Mouse (Mus musculus) forebrain, embryonic 13.5 days (tissue): Measurements from ENCODE around the gene Arhgap33. TPM values are rescaled to one million over a fixed set of nuclear protein-coding genes. Genes with fewer than 3 reads are reported as not detected.

Experiments used
- ATAC-seq: fragments of 200-750 bp; cut with Nextera tagmentation; 2 replicates; pipeline ENCODE4 v1.8.0; 2017
- H3K27ac ChIP-seq: fragments of 300-500 bp; sonication (generic); 2 replicates; pipeline ENCODE4 v1.5.1; 2015; ENCODE audit warnings: inconsistent platforms, mild to moderate bottlenecking, moderate library complexity
- H3K27me3 ChIP-seq: fragments of 300-500 bp; sonication (generic); 2 replicates; pipeline ENCODE4 v1.6.1; 2015; ENCODE audit warnings: mild to moderate bottlenecking, inconsistent platforms
- H3K36me3 ChIP-seq: fragments of 300-500 bp; sonication (generic); 2 replicates; pipeline ENCODE4 v1.6.1; 2015; ENCODE audit warnings: mild to moderate bottlenecking, inconsistent platforms; ENCODE audit not compliant: poor library complexity, severe bottlenecking
- H3K4me1 ChIP-seq: fragments of 300-500 bp; sonication (generic); 2 replicates; pipeline ENCODE4 v1.6.1; 2015; ENCODE audit warnings: inconsistent platforms
- H3K4me2 ChIP-seq: fragments of 300-500 bp; sonication (generic); 2 replicates; pipeline ENCODE4 v1.6.1; 2015; ENCODE audit warnings: inconsistent platforms, mild to moderate bottlenecking, moderate library complexity
- H3K4me3 ChIP-seq: fragments of 300-500 bp; sonication (generic); 2 replicates; pipeline ENCODE4 v1.5.1; 2015; ENCODE audit warnings: mild to moderate bottlenecking, inconsistent platforms
- H3K9ac ChIP-seq: fragments of 300-500 bp; sonication (generic); 2 replicates; pipeline ENCODE4 v1.6.1; 2015; ENCODE audit warnings: mild to moderate bottlenecking, inconsistent platforms
- H3K9me3 ChIP-seq: fragments of 300-500 bp; sonication (generic); replicated peaks from 2 replicates; pipeline ENCODE4 v1.6.1; 2016; ENCODE audit warnings: inconsistent platforms
- WGBS: fragments of 180-500 bp; shearing (Covaris S2); methylation state at CpG from one replicate; pipeline ENCODE4 v1.1.7; 2015; 5-methylcytosine and 5-hydroxymethylcytosine counted together
- polyA plus RNA-seq: library from polyadenylated mRNA; unstranded; fragments of >200 nt; fragmentation: Nextera tagmentation; extraction: Ambion mirVana; gene quantifications from 2 replicates; pipeline ENCODE4 v1.2.1, GENCODE M21; 2015

Gene Arhgap33
- polyA plus RNA-seq, 1 experiment from 2014 or later = 80.6 TPM

DNA sequence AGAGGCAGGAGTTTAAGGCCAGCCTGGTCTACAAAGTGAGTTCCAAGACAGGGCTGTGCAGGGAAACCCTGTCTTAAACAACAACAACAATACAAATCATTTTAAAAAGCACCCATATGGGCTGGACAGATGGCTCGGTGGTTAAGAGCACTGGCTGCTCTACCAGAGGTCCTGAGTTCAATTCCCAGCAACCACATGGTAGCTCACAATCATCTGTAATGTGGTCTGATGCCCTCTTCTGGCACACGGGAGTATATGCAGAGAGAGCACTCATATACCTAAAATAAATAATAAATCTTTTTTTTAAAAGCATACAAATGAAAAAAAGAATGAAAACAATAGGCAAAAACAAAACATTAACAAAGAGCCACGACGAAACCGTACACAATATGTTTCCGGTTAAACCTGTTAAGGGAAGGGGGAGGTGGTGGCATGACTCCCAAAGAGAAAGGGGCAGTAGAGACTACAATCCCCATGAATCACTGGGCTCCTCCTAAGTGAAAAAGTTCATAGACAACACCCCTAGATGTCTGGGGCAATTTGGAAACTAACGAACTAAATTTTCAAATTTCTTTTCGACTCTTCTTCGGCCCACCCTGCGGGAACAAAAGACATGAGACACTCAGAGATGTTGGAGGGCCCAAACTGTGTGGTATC, 16.7 kb upstream of the Arhgap33 start:
- H3K4me2 ChIP-seq = peak overlapping the region; percentile 84
- H3K9ac ChIP-seq = peak overlapping the region; percentile 73
- H3K27ac ChIP-seq = peak overlapping the region; percentile 96
- WGBS = 2% methylated on average over 10 of the region's 10 CpGs
- H3K4me3 ChIP-seq = peak overlapping the region; percentile 60
- peaks cover 48% of the 10 kb centered on the region for H3K36me3 ChIP-seq
- ATAC-seq = peak; percentile 64
- H3K9me3 ChIP-seq = no peaks in the 10 kb centered on the region
- H3K27me3 ChIP-seq = no peaks in the 10 kb centered on the region
- H3K4me1 ChIP-seq = peaks cover 19% of the 10 kb centered on the region

DNA sequence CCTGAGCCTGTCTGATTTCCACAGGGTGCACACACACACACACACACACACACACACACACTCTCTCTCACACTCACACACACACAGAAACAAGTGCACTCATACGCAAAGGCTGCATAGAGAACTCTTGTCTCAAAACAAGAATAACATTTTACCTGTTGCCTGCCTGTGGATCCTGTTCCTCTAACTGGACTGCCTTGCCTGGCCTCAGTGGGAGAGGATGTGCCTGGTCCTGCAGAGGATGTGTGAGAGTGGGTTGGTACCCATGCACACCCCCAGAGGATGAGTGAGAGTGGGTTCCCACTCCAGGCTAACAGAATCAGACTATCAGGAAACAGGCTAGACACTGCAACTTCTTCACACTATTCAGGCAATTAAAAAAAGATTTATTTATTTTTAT, 15.7 kb upstream of the Arhgap33 start:
- Histone ChIP-seq H3K4me2 (no peak overlapping the region), H3K27ac (no peak overlapping the region), H3K36me3 (peaks cover 47% of the 10 kb centered on the region), H3K4me3 (no peak overlapping the region), H3K27me3 (no peaks in the 10 kb centered on the region), H3K4me1 (peaks cover 19% of the 10 kb centered on the region), H3K9me3 (no peaks in the 10 kb centered on the region), H3K9ac (no peak overlapping the region)
- 92% methylated on average over 1 of the region's 1 CpGs for WGBS
- no peak for ATAC-seq

DNA sequence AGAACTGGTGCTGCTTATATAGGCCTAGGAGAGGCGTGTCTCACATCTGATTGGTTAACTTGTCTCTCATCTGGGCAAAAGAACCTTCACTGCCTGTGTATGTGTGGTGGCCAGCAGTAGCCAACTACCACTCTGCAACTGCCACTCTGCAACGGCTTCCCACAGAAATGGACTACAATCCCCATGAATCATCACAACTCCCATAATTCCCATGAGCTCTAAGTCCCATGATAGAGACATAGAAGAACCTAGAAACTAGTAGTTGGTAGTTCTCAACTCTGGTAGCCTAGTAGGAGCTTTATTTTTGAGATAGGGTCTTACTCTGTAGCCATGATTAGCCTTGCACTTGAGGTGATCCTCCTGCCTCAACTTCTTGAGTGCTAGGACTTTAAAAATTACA, 15.0 kb upstream of the Arhgap33 start:
- no peak overlapping the region for H3K4me3 ChIP-seq
- no peak overlapping the region for H3K27ac ChIP-seq
- no peak for ATAC-seq
- H3K36me3 ChIP-seq = peaks cover 45% of the 10 kb centered on the region
- no peak overlapping the region for H3K9ac ChIP-seq
- no peaks in the 10 kb centered on the region for H3K9me3 ChIP-seq
- peaks cover 19% of the 10 kb centered on the region for H3K4me1 ChIP-seq
- no peaks in the 10 kb centered on the region for H3K27me3 ChIP-seq
- 91% methylated on average over 2 of the region's 2 CpGs for WGBS
- H3K4me2 ChIP-seq = no peak overlapping the region

DNA sequence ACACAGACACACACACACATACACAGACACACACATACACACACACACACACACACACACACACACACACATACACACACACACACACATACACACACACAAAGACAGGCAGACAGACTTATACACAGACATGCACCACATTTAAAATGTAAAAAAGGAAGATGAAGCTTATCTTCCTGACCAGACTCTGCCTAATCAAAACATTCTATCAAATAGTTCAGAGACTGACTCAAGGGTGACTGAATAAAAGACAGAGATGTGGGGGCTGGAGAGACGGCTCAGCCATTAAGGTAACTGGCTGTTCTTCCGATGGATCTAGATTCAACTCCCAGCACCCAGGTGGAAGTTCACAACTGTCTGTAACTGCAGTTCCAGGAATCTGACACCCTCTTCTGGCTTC, 9.5 kb upstream of the Arhgap33 start:
- peaks cover 76% of the 10 kb centered on the region for H3K36me3 ChIP-seq

DNA sequence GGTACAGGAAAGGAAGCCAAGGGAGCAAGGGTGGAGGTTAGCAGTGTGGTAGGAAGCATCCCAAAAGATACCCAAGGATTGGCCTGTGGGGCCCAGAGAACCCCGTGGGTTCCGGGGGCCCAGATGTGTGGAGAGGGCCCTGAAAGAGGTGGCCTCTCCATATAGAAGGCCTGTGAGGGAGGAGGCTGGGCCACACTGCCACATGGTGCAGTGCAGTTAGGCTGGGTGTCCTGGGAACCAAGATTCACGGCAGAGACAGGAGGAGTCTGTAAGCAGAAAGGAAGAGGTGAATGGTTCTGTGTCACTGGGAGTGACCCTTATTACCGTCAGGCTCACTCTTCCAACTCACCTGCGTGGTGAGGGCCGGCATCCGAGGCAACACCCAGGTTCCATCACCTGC, 5.7 kb upstream of the Arhgap33 start:
- Histone ChIP-seq H3K27ac (no peak overlapping the region), H3K4me3 (no peak overlapping the region), H3K9ac (no peak overlapping the region), H3K4me1 (peaks cover 7% of the 10 kb centered on the region), H3K9me3 (no peaks in the 10 kb centered on the region), H3K4me2 (no peak overlapping the region), H3K36me3 (peaks cover 55% of the 10 kb centered on the region), H3K27me3 (no peaks in the 10 kb centered on the region)
- 88% methylated on average over 7 of the region's 7 CpGs for WGBS
- ATAC-seq = no peak

More for the DNA sequence above, 9.5 kb upstream of the Arhgap33 start:
- ATAC-seq = no peak
- Histone ChIP-seq H3K27me3 (no peaks in the 10 kb centered on the region), H3K4me3 (no peak overlapping the region), H3K27ac (no peak overlapping the region), H3K4me2 (no peak overlapping the region), H3K4me1 (no peaks in the 10 kb centered on the region), H3K9me3 (no peaks in the 10 kb centered on the region), H3K9ac (no peak overlapping the region)
- WGBS = 97% methylated on average over 2 of the region's 2 CpGs

DNA sequence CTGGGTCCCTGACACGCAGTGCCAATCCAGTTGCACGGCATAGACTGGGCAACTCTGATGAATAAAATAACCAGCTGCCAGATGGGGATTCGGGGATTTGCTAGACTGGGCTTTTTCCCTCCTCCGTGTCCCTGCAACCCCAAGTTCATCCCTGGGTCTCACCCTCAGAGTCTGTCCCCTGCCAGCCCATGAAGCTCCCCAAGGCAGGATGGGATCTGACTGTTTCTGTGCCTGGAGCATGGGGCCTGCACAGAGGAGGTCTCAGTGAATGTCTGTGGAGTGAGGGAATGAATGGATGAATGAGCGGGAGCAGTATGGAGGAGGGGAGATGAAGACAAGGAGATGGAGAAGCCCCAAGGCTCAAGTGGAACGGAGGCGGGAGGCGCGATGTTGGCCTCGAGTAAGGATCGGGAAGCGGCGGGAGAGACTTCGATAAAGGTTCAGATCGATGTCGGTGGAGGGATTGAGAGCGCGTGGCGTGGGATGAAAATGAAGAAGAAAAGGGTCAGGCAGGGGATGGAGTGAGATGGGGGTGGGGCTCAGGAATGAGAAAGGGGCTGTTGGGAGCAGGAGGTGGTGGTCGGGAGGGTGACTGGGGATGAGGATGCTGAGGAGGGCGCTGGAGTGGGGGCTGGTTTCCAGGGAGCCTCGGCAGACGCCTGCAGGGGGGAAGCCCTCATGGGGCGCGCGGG, 773 bp downstream of the Arhgap33 start:
- H3K4me2 ChIP-seq = peak overlapping the region; percentile 94
- H3K27me3 ChIP-seq = no peaks in the 10 kb centered on the region
- H3K4me3 ChIP-seq = peak overlapping the region; percentile 77
- ATAC-seq = peak; percentile 44
- peaks cover 51% of the 10 kb centered on the region for H3K36me3 ChIP-seq
- peaks cover 40% of the 10 kb centered on the region for H3K4me1 ChIP-seq
- no peaks in the 10 kb centered on the region for H3K9me3 ChIP-seq
- peak overlapping the region; percentile 89 for H3K27ac ChIP-seq
- WGBS = 2% methylated on average over 22 of the region's 26 CpGs
- peak overlapping the region; percentile 91 for H3K9ac ChIP-seq

DNA sequence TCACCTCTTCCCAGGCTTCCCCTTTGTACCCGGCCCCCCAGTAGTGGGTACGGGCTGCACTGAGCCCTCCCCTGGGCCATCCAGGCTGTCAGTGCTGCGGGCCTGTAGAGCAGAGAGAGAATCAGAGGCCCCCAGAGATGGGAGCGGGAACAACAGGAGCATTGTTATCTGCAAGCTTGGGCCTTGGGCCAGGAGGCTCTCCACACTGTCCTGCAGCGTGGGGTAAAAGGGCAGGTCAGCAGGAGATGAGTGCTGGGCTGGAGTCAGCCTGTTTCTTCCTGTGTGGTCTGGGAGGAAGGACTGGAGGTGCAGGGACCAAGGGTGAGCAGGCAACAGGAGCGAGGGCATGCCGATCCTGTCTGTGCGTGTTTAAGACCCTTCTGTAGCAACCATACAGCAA, 1.9 kb downstream of the Arhgap33 start:
- Histone ChIP-seq H3K27me3 (no peaks in the 10 kb centered on the region), H3K36me3 (peaks cover 55% of the 10 kb centered on the region), H3K27ac (no peak overlapping the region), H3K4me3 (peak overlapping the region; percentile 77), H3K9ac (peak overlapping the region; percentile 91), H3K4me2 (peak overlapping the region; percentile 94), H3K4me1 (peaks cover 40% of the 10 kb centered on the region), H3K9me3 (no peaks in the 10 kb centered on the region)
- WGBS = 12% methylated on average over 8 of the region's 8 CpGs
- ATAC-seq = no peak

DNA sequence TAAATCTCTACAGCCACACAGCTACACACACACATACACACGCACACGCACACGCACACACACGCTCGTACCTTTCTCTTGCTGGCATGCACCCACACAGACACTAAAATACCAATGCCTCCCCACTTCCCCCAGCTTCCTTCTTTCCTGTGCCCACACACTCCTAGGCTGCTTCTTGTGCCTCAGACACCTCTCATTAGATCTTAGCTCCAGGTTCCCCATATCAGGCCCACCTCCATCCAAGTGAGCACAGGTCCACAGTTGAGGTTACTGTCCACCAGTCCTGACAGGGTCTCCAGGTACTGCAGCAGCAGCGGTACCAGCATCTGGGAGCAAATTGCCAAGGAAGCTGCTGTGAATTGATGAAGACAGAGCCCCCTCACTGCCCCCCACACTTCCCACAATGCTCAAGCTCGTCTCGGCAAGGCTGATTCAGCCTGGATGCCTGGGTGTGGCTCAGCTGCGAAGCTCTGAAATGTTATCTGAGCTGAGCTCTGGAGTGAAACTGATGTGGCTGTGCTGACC, 3.5 kb downstream of the Arhgap33 start:
- 84% methylated on average over 9 of the region's 9 CpGs for WGBS
- peak overlapping the region; percentile 91 for H3K9ac ChIP-seq
- peak overlapping the region; percentile 94; the same call in 1 of the 2 replicates for H3K4me2 ChIP-seq
- no peaks in the 10 kb centered on the region for H3K9me3 ChIP-seq
- peaks cover 70% of the 10 kb centered on the region for H3K36me3 ChIP-seq
- peak overlapping the region; percentile 15 for H3K4me3 ChIP-seq
- no peak for ATAC-seq
- H3K4me1 ChIP-seq = peaks cover 46% of the 10 kb centered on the region
- H3K27me3 ChIP-seq = no peaks in the 10 kb centered on the region
- no peak overlapping the region for H3K27ac ChIP-seq

DNA sequence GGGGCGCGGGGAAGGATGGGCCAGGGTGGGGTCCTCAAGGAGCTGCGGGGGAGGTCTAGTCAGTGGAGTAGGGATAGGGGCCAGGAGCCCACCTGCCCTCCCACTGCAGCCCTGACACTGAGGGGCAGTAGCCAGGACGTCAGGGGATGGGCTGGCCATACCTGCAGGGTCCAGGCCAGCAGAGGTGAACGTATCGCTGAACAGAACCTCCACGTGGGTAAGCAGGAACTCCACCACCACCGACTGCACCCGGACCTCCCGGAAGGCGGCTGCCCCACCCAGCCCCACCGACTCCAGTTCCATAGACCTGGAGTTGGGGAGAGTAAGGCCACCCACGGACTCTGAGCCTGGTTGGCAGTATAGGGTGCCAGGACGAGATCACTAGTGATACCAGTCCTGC, 7.9 kb downstream of the Arhgap33 start:
- H3K36me3 ChIP-seq = peaks cover 100% of the 10 kb centered on the region
- 0 out of 2 replicates have a peak overlapping the region, but pooled peaks have one; percentile 34 for H3K9ac ChIP-seq
- no peaks in the 10 kb centered on the region for H3K9me3 ChIP-seq
- no peak overlapping the region for H3K4me2 ChIP-seq
- H3K27ac ChIP-seq = no peak overlapping the region
- 82% methylated on average over 14 of the region's 14 CpGs for WGBS
- H3K27me3 ChIP-seq = no peaks in the 10 kb centered on the region
- ATAC-seq = no peak
- no peak overlapping the region for H3K4me3 ChIP-seq
- peaks cover 21% of the 10 kb centered on the region for H3K4me1 ChIP-seq

DNA sequence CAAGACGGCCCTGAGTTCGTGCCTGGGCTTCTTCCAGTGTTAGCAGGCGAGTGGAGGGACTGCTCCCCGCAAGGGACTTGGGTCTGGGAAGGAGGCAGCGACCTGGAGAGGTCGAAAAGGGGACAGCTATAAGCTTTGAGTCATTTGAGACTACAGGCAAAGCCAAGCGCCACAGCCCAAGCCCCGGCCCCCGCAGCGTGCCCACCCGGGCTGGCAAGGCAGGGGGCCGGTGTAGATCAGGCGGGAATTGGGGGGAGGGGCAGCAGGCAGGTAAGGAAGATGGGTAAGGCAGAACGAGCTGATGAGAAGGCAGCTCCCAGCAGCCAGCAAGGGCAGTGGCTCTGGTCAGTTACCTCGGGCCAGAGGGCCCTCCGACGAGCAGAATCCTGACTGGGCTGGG, 8.5 kb downstream of the Arhgap33 start:
- WGBS = 27% methylated on average over 17 of the region's 17 CpGs
- Histone ChIP-seq H3K4me2 (no peak overlapping the region), H3K4me1 (peaks cover 17% of the 10 kb centered on the region), H3K9me3 (no peaks in the 10 kb centered on the region), H3K36me3 (peaks cover 96% of the 10 kb centered on the region), H3K27me3 (no peaks in the 10 kb centered on the region), H3K4me3 (no peak overlapping the region), H3K9ac (peak overlapping the region; percentile 34), H3K27ac (no peak overlapping the region)
- ATAC-seq = no peak

DNA sequence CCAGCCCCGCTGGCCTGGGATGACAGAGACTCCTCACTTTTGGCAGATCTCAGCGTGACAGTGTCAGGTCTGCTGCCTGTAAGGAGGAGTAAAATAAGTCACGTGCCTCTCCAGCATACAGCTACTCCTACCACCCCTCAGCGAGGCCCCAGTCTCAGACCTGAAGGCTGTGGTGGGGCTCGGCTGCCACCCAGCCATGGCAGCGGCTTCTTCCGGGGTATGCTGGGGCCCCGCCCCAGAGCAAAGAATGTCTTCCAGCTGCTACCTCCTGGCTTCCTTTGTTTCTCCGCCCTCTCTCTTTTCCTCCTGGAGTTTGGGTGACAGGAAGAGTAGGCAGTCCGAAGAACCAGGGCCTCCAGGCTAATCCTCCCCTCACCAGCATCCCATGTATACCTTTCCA, 8.9 kb downstream of the Arhgap33 start:
- peaks cover 16% of the 10 kb centered on the region for H3K4me1 ChIP-seq
- H3K4me2 ChIP-seq = no peak overlapping the region
- H3K4me3 ChIP-seq = no peak overlapping the region
- peak overlapping the region; percentile 34; the same call in 1 of the 2 replicates for H3K9ac ChIP-seq
- no peaks in the 10 kb centered on the region for H3K9me3 ChIP-seq
- H3K27ac ChIP-seq = no peak overlapping the region
- WGBS = 29% methylated on average over 10 of the region's 10 CpGs
- peaks cover 91% of the 10 kb centered on the region for H3K36me3 ChIP-seq
- no peaks in the 10 kb centered on the region for H3K27me3 ChIP-seq
- no peak for ATAC-seq

DNA sequence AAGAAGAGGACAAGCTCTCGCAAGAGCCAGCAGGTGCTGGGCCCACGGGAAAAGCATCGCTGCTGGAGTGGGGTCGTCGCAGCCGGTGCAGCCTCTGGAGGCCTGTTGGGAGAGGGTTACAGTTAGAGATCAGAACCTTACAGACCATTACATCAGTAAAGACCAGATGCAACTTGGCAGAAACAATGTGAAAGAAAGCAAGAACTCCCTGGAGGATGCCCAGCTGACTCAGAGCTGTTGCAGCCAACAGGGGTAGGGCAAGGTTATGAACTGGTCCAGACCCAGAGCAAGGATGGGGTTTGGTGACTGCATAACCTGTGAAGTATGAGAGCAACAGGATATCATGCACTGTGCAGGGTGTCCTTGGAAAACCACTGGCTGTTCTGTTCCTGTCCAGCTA, 10.4 kb downstream of the Arhgap33 start:
- no peaks in the 10 kb centered on the region for H3K27me3 ChIP-seq
- no peak overlapping the region for H3K4me2 ChIP-seq
- no peak overlapping the region for H3K27ac ChIP-seq
- WGBS = 84% methylated on average over 6 of the region's 6 CpGs
- peaks cover 77% of the 10 kb centered on the region for H3K36me3 ChIP-seq
- no peaks in the 10 kb centered on the region for H3K9me3 ChIP-seq
- H3K9ac ChIP-seq = no peak overlapping the region
- peaks cover 24% of the 10 kb centered on the region for H3K4me1 ChIP-seq
- H3K4me3 ChIP-seq = no peak overlapping the region
- ATAC-seq = no peak
